Mouse (Mus musculus) kidney, adult 18-20 months (tissue): ENCODE measurements at regions not wholly inside any gene's neighbourhood (a gene's known extent, or its start where the extent isn't known, plus 50 kb on each side); places are given as distances from the start of the nearest gene placed in this dataset.

ENCODE experiments used
- DNase-seq: peaks from one replicate; pipeline ENCODE4 v3.0.0; 2021

DNA sequence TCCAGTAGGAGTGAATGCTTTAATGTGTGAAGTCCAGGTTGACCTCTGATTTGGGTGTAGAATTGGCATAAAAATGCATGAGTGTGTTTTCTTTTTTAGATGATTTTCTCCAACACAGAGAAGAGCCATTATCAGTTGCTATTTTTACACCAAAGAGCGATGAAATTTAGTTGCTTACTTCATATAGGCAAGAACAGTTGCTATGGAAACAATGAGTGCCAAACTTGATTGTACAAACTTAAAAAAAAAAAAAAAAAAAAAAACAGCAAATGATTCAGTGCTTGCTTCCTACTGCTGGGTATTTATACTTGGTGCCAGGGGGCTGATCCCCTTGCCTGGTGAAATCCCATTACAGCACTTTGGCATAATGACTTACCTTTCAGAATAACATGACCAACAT, 268.0 kb downstream of the Sec23a start:
- no peak for DNase-seq

DNA sequence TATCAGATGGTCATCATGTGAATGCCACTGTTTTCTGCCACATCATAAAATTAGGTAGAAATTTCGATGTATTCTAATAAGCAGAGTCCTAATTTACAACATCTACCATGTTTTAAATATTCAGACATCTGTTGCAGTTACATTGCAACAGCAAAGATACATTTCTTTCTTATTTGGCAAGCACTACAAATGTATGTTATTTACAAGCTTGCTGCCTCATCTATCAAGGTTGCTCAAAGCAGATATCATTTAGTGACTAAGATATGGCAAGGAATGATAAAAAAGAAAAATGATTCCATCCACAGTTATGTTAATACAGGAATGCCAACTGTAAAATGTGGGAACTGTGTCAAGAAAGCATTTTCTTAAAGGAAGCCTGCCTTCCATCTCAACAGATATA, 283.7 kb downstream of the Sec23a start:
- no peak for DNase-seq

DNA sequence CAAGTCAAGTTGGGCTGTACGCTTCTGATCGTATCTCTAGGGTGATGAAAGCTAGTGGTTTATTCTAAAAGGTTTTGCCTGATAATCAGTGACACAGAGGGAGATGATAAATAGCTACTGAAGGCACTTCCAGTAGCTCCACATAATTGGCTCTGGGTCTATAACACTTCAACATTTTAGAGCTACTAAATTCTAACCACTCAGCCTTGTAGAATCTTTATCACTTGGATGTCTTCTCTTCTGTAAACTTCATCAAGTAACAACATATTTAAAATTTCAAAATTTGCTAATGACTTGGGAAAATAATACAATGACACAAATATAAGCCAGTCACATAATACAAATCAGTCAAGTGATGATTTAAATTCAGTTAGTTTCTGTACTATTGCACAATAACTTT, 284.3 kb downstream of the Sec23a start:
- DNase-seq, result no peak

DNA sequence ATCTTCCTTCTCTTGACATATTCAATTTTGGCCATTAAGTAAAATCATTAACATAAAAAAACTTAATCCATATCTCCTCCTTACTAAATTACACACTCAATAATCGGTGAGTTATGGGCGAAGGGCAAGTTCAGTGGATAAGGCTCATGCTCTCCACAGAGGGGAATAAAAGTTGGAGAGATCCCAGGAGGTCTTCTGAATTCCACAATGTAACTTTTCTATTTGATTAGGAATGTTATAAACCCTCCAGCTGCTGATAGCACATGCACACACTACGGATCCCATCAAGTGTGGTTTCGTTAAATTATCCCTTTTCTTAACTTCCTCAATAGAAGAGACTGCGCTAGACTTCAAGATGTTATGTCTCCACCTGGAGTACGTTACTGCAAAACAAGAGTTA, 293.9 kb downstream of the Sec23a start:
- no peak for DNase-seq

DNA sequence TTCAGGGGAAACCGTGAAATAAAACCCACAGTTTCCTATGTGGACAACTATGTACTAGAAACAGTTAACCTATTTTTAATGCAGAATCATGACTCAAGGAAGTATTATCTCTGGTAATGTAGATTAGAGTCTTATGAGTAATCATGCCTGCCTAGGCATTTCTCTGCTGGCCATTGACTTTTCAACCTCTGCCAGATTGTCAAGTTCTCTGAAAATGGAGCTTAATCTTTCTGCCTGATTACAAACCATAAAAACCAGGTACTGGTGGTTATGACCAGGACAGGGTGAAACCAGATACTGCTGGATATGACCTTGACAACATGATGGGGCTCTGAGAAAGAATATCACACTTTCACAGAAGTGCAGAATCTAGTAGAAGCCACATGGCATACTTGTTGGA, 297.6 kb downstream of the Sec23a start:
- DNase-seq, result no peak

DNA sequence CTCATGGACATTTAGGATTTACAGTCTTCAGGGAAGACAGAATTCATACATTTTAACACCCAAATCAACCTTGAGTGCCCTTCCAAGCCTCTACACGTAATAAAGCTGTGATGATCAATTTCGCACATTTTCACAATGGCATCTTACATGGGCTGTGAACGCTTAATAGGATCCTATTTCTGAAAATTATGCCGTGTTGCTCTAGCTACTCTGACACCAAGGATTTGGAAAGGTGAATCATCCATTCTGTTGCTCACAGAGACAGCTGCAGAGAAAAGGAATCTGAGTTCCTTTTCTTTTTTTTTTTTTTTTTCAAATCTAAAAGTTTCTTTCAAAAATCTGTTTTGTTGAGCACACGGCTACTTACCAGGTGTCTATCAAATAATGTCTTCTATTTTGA, 316.1 kb downstream of the Sec23a start:
- DNase-seq, result no peak

DNA sequence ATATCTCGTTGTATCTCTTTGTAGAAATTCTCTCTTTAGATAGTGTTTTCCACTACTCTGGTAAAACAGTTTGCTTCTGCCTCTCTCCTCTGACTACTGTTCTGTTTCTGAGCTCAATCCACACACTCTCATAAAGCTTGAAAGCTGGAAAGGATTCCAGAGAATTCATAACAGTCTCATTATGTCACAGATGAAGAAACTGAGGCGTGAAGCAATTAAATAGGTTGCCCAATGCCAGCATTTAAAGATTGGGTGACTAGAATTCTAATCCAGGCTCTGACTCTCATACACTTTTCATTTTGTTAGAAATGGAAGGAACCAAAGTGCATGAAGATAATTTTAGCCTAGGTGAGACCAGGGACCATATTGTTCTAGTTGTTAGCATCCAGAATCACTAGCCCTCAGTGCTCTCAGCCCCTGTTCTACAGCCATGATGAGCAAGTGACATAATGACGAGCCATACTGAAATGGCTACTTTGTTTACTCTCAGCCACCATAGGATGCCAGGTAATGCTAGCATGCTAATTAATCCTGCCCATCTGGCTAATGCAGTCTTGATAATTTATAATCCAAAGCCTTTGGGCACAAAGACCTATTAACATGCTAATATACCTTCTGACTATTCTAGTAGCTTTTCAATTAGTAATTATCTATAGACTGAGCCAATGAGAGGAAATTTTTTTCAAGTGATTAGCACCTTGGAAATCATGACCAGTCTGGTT, 341.7 kb downstream of the Sec23a start:
- DNase-seq, result no peak

DNA sequence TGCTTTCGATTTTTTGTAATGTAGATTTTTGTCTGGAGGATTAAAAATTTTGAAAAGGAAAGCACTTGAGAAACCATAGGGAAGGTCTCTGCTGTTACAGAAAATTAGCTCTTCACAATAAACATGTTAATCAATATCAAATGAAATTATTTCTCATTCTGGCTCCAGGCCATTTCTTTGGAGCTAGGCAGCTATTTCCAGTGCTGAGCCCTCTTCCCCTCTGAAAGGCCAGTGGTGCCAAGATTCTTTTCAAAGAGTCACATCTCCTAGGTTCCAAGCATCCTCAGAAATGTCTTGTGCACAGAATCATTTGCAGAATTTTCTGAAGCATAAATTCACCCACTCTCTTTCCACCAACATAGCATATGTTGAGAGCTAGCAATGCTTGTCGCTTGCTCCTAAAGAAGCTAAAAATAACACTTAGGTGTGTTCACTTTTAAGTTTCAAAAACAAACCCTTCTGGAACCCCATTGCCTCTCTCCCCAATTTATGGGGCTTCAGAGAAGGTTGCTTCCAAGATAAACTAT, 357.2 kb downstream of the Sec23a start:
- DNase-seq, result no peak

DNA sequence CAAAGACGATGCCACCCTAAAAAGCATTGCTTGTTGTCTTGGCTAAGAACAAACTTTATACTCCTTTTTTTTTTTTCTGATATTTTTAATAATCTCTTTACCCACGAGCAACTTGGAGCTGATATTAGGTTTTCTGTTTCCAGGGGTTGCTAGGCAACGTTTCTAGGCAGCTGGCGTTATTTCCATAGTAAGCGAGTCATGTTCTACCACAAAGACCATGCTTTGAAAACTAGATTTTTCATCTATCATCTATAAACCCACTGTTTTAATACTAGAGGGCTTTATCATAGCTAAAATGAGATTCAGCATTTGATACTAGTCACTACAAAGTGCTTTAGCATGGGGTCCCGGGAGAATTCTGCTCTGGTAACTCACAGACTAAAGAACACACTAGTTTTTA, 358.1 kb downstream of the Sec23a start:
- DNase-seq, result no peak

DNA sequence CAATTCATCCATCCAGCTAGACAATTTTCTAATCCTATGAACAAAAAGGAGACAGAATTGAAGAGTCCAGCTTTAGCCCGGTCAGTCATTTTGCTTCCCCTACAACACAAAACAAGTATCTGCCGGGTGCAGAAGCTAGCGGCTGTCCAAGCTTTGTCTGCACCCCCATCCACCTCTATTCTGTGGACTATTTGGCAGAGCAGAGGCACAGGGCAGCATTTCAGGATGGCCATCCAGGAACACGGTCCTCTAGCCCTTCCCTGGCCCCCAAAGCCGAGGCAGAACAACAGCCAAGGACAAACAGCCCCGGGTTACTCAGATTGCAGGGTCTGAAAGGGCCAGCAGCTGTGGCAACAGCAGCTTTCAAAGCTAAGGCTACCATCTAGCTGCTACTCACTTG, 358.6 kb downstream of the Sec23a start:
- DNase-seq, result no peak

DNA sequence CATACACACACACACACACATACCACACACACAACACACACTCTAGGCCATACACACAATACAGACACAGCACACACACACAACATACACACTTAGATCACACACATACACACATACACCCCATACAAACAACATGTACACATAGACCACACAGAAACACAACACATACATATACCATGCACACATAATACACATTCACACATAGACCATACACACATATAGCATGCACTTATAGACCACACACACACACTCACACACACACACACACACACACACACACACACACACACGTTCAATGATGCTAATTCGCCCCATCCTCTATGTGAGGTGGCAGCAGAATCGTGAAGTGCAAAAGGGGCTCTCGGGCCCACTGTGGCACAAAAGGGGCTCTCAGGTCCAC, 359.1 kb downstream of the Sec23a start:
- DNase-seq, result no peak

DNA sequence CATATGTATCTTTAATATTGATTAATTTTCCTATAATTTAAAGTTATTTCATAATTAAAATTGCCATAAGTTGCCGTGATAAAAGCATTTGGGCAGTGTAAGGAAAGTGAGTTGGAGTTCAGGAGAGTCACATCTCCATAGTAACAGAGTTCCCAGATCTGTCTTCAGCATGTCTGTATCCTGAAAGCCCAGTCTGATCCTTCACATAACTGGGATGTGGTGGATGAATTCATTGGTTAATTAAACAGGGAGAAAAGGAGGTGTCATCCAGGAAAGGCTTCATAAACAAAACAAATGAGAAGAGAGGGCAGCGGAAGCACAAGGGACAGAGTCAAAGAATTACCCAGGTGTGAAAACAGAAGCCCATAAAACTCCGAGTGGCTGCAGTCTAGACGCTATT, 363.5 kb downstream of the Sec23a start:
- DNase-seq, result no peak

DNA sequence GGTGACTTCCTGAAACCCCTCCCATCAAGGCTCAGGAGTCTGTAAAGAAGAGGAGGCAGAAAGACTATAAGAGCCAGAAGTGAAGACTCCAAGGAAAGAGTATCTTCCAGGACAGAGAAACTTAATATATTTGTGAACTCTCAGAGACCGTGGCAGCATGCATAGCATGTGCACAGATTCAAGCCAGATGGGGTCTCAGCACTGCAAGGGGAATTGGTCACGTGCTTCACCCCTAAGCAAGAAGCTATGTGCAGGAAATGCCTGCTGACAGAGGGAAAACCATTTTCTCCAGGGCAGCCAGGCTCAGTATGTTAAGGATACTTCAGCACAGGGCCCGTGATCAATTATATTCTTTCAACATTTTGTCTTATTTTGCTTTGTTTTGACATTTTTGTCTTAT, 368.0 kb downstream of the Sec23a start:
- DNase-seq, result no peak

DNA sequence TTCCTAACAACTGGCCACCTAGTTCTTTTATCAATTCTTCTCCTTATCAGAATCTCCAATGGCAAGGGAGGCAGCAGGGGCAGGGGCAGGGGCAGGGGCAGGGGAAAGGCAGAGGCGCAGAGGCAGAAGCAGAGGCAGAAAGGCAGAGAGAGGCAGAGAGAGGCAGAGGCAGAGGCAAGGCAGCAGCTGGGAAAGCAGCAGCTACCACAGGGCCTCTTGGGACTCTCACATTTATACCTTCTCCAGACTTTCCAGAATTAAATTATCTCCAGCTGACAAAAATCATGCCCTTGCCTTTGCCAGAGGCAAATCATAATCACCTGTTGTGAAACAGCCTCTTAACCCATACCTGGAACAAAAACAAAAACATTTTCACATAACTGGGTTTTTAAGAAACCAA, 370.4 kb upstream of the Clec14a start:
- no peak for DNase-seq

DNA sequence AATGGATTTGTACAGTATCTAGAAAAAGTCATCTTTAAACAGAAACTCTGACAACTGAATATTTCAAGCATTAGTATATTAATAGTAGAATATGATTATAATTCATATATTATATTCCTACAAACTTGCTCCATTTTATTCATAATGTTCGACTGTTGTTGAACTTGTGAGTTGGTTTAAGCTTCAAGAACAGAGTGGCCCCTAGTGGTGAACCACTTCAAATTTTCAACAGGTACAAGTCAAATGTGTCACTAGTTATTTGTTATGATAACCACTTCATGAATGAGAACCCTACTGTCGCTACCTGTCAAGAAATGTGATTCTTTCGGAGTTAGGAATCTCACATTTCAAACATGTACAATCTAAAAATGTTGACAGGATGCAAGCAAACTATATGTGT, 369.2 kb upstream of the Clec14a start:
- no peak for DNase-seq

DNA sequence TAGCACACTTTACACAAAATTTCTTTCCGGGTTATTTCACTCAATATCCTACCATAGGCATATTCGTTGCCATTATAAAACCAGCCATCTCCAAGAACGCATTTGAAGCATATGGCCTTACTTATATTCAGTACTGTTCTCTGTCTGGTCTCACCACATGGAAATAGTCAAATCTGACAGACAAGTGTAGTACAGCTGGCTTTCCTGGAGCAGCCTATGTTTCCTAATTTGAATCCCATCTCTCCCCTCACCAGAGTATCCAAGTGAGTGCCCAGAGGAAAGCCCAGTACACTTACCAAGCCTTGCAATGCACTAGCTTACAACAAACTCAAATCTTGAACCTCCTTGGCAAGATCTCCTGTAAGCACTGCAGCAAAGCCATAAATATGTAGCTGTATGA, 363.4 kb upstream of the Clec14a start:
- no peak for DNase-seq

DNA sequence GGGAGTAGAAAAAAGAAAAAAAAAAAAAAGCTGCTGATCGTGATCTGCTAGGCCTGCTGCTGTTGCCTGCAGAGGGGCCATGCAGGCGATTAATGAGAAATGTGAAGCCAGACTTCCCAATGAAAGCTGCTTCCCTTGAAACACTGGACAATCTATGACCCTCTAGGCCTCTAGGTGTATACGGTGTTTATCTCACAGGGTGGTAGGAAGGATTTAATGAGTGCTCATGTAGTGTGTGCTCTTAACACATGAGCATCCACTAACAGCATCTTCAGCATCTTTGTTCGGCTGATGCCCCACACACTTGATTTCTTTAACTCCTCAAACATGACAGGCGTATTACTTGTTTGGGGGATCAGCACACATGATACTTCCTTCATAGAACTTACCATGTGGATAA, 359.7 kb upstream of the Clec14a start:
- no peak for DNase-seq

DNA sequence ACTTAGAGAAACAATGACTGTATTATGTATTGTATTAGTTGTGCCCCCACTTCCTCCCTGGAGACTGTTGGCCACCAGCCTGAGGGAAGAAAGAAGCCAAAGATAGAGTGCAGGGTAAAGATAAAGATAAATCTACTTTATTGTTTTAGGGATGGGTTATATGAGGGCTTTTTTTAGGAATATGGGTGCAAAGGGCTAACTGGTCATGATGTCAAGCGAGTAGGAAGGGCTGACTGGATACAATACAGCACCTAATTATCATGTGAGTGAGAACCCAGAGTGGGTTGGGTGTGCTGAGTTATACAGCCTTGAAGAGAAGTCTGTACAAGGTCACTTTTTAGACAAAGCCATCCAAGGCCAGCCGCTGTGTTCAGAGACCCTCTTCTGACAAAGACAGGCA, 356.1 kb upstream of the Clec14a start:
- no peak for DNase-seq

DNA sequence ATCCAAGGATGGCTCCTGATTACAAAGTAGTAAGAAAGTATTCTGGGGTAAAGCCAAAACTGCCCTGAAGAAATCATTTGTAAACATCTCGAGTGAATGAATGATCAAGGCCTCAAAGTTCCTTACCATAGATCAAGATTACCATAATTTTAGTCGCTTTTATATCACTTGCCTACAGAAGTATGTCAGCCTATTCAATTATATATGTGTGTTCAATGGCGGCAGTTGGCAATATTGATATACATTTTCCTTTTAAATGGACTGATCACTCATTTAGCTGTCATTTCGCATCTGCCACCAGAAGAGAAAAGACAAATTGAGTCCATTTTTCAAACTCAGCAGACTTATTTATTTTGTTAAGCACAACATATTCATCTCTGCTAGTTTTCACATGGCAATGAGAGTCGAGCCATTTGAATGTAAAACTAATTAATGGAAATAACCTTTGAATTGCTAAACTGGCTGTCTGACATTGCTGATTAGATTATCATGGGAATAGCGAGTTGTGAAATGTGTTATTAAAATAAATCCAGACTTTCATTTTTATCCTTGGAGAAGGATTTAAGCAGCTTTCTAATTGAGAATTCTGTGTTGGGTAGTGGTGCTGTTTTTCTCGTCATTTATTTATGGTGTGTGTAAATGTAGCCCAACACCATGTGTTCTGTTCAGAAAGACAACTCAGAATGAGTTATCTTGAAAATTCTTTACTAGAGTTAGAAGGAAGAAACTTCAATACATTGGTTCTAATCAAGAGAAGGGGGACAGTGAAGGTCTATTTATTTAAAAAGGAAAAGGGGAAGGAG, 350.6 kb upstream of the Clec14a start:
- no peak for DNase-seq

DNA sequence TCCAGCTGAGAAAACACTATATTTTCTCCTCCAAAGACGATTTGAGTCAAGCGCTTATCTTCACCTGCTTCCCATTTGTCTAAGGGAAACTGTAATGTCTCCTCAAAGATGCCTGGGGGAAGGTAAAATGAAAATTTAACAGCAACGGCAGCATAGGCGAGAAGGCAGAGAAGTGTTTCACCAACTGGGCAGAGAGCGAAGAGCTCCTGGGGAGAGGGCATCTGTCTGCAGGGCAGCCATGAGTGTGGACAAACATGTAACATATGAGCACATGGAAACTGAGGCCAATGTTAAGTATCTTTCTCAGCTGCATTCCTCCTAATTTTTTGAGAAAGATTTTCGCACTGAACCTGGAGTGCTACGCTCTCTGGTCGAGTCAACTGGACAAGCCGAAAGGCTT, 325.7 kb upstream of the Clec14a start:
- DNase-seq, result no peak

DNA sequence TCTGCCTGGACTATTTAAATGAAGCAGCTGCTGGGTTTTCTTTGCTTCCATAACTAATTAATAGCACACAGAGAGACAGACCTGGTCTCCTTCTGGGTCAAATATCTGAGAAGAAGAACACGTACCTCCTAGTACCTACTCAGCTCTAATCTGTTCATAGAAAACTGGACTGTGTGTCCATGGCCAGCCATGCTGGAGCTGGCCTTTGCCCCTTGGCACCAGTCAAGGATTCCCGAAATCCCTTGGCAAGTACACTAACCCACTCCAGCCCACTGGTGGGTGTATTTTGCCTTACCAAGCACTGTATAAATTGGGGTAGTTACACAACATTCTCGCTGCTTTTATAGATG, 322.4 kb upstream of the Clec14a start:
- no peak for DNase-seq

DNA sequence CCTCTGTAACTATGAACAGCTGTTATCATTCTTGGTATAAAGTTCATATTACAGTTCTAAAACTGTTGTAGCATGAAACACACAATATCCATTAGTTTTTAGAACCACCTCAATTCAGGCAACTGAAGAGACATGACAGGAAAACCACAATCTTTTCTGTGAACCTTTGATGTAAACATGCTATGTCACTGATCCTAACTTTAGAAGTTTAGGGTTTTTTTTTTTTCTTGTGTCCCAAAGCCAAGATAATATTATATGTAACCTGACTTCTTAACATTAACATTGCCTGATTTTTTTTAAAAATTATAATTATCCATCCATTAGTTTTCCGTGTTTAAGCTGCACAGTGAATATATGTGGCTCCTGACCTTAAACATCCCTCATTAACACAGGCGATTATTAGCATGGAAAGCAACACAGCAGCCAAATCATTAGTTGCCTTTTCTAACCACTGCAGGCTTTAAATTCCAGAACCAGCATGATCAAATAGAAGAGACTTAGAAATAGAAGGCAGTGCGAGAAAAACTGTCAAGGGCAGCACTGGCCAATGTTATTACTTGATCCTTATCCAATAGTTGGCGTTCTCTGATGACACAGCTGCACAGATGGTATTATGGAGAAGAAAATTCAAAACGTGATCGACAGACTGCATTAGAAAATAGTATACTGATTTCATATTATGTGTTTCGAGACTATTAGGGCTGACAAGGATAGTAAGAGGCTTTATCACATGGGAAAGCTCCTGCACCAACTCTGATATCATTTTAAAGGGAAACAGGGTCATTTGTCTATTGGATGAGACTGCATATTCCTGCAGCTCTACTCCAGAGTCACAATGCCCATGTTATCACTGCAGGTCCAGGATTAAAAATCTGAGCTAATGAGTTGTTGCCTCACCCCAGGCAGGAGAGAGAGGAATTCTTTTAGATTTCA, 321.7 kb upstream of the Clec14a start:
- DNase-seq, result no peak

DNA sequence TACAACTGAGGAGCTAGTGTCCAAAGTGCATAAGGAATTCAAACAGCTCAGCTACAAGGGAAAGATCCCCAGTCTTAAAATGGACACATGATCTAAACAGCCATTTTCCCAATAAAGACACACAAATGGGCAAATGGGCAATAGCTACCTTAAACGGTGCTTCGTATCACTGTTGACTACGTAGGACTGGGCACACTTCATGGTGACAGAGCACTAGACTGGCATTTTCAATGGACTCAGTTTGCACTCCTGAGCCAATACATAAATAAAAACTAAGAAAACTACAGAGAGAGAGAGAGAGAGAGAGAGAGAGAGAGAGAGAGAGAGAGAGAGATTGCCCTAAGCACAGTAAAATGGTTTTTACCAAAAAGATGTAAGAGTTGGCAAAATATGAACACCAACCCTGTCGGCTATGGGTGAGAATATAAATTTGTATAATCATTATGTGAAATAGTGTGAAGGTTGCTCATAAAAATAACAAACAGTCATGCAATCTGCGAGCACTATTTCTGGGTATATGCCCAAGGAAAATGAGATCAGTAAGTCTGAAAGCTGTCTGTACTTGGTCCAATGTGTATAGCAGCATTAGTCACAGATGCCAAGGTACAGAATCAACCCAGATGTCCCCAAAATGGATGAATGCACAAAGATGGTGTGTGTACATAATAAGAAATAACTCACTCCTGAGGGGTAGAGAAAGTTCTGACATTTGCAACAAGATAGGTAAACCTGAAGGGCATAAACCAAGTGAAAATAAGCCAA, 312.9 kb upstream of the Clec14a start:
- no peak for DNase-seq
